In genomic region chr5:35056604-35057432, GRCm38 (mm10) we compare ENCODE assay signal across 8 mouse cellular contexts. TPM values are rescaled to one million over a fixed set of nuclear protein-coding genes. Genes with fewer than 3 reads are reported as not detected.
DNase-seq lines count a peak whose midpoint lies in the region; ATAC-seq and TF ChIP-seq lines count a peak whose summit lies in the region.

Dok7 (plus strand) TSS chr5:35056766.

- H3K4me1 ChIP-seq in ES-E14 (ENCODE audit: control insufficient read depth in 2 of 2, insufficient read depth in 2 of 2, low read length in 2 of 2, poor library complexity in 1 of 2): no peaks in the 10 kb centered on the region
- H3K4me1 ChIP-seq in cerebellum, adult 2 months (ENCODE audit: control insufficient read depth, insufficient read depth, low read length): peaks cover 6% of the 10 kb centered on the region
- H3K4me1 ChIP-seq in lung, postnatal 0 days (ENCODE audit: insufficient read depth, low read depth, low read length): peaks cover 4% of the 10 kb centered on the region; the same call in 1 of the 2 replicates

- H3K4me2 ChIP-seq in lung, postnatal 0 days (replicated peaks; ENCODE audit: low read depth, low read length): peak within 1 kb of the TSS; percentile 98

- TF ChIP-seq POLR2A in cerebellum, adult 2 months (IDR thresholded peaks at IDR 0.05; ENCODE audit: borderline replicate concordance, insufficient read depth, low read length): peak; percentile 22; the same call in 1 of the 2 replicates

- no peak for TF ChIP-seq EP300 in lung, postnatal 0 days (IDR thresholded peaks at IDR 0.05)

- TF ChIP-seq CTCF in cerebellum, adult 2 months (IDR thresholded peaks at IDR 0.05; ENCODE audit: borderline replicate concordance, insufficient read depth, low read depth, low read length): 0 out of 2 replicates have a peak, but pooled peaks have one; percentile 4
- TF ChIP-seq CTCF in lung, postnatal 0 days (IDR thresholded peaks at IDR 0.05): peak; percentile 48

- no peak within 1 kb of the TSS for H3K27ac ChIP-seq in ES-E14 (ENCODE audit: insufficient read depth, low read depth, low read length, poor library complexity, severe bottlenecking)
- peak within 1 kb of the TSS; percentile 37; the same call in 1 of the 2 replicates for H3K27ac ChIP-seq in cerebellum, adult 2 months (ENCODE audit: insufficient read depth, low read length)
- no peak within 1 kb of the TSS for H3K27ac ChIP-seq in lung, postnatal 0 days (ENCODE audit: low read length)

- no peaks in the 10 kb centered on the region for H3K9me3 ChIP-seq in ES-E14 (ENCODE audit: control insufficient read depth, insufficient read depth, low read depth, low read length)
- H3K9me3 ChIP-seq in lung, postnatal 0 days (ENCODE audit: low read length): no peaks in the 10 kb centered on the region

- no peaks in the 10 kb centered on the region for H3K36me3 ChIP-seq in ES-E14 (ENCODE audit: control insufficient read depth, insufficient read depth, low read length, poor library complexity, severe bottlenecking)
- H3K36me3 ChIP-seq in lung, postnatal 0 days (ENCODE audit: insufficient read depth, low read length): no peaks in the 10 kb centered on the region

- H3K9ac ChIP-seq in ES-E14 (ENCODE audit: insufficient read depth, low read depth, low read length, poor library complexity, severe bottlenecking): peak within 1 kb of the TSS; percentile 67
- peak within 1 kb of the TSS; percentile 29; the same call in 1 of the 2 replicates for H3K9ac ChIP-seq in lung, postnatal 0 days (replicated peaks; ENCODE audit: low read depth)

- no peak for DNase-seq in ES-E14 (ENCODE audit: low read depth, low spot score)
- DNase-seq in cerebellum, adult 2 months: peak; percentile 59 to 74
- peak in 1 of 2 experiments; percentile 61 for DNase-seq in frontal cortex, adult 2 months (ENCODE audit: extremely low spot score in 1 of 2, low spot score in 1 of 2)
- peak; percentile 54 to 62 for DNase-seq in layer of hippocampus, postnatal 14 days (ENCODE audit: low spot score in 2 of 2)
- peak; percentile 55 for DNase-seq in lung, postnatal 0 days (ENCODE audit: low spot score)
- DNase-seq in right cerebral cortex, adult 2 months (ENCODE audit: low spot score in 2 of 2): peak; percentile 44 to 66
- no peak for DNase-seq in urinary bladder, adult 2 months (ENCODE audit: low spot score)

- in situ Hi-C loops in ES-E14 (cut with MboI; ENCODE audit: low sequenced_read_pairs in 2 of 2, unreplicated experiment in 2 of 2): no loop called here

- no peaks in the 10 kb centered on the region for H3K27me3 ChIP-seq in cerebellum, adult 2 months (ENCODE audit: control insufficient read depth, insufficient read depth, low read length)
- peaks cover 10% of the 10 kb centered on the region; the same call in 1 of the 2 replicates for H3K27me3 ChIP-seq in lung, postnatal 0 days (replicated peaks; ENCODE audit: insufficient read depth, low read length)

- ATAC-seq in hematopoietic stem cell, adult 5-6 weeks (replicated peaks in 1 of 2; ENCODE audit: insufficient read depth in 1 of 2, low FRiP score in 2 of 2, low TSS enrichment in 1 of 2, low read depth in 1 of 2, poor library complexity in 2 of 2, severe bottlenecking in 2 of 2): peak; percentile 44 to 59; a peak in 2 of 4 replicates
- peak; percentile 72 for ATAC-seq in lung, postnatal 0 days

- under 1% methylated on average over 74 of the region's 74 CpGs for WGBS in cerebellum, adult 2 months
- WGBS in lung, postnatal 0 days: under 1% methylated on average over 47 of the region's 74 CpGs

- H3K4me3 ChIP-seq in ES-E14 (ENCODE audit: insufficient read depth in 1 of 2, low read depth in 1 of 2, low read length in 2 of 2, poor library complexity in 1 of 2, severe bottlenecking in 1 of 2): peak within 1 kb of the TSS; percentile 67 to 72
- peak within 1 kb of the TSS; percentile 77 for H3K4me3 ChIP-seq in cerebellum, adult 2 months (replicated peaks; ENCODE audit: insufficient read depth, low read depth, low read length)
- H3K4me3 ChIP-seq in lung, postnatal 0 days (ENCODE audit: low read depth, low read length): peak within 1 kb of the TSS; percentile 54

TF ChIP-seq in ES-E14, 5 proteins besides CTCF, POLR2A, EP300 and RAD21:
- TF ChIP-seq HCFC1 (IDR thresholded peaks at IDR 0.05; ENCODE audit: borderline replicate concordance, insufficient read depth, low read length) (no peak), ZNF384 (IDR thresholded peaks at IDR 0.05; ENCODE audit: low read depth, low read length) (no peak), MAFK (IDR thresholded peaks at IDR 0.05; ENCODE audit: insufficient read depth, low read depth, low read length) (no peak), ZC3H11A (IDR thresholded peaks at IDR 0.05; ENCODE audit: borderline replicate concordance, low read depth, low read length) (no peak), CHD2 (IDR thresholded peaks at IDR 0.05; ENCODE audit: low read depth, low read length) (no peak)

RNA-seq across cellular contexts. Expression of gene Dok7, which starts in this region (rescaled TPM):
- total RNA-seq in ES-E14 (2012; rRNA removed): 0.18 and 1.2 TPM in 2 replicates
- polyA plus RNA-seq in cerebellum, adult 2 months (2012; rRNA removed): 17.3 and 19.0 TPM in 2 replicates
- 12.7 and 13.5 TPM in 2 replicates for polyA plus RNA-seq in frontal cortex, adult 2 months (2012; rRNA removed)
- 0.31 TPM in 1 of 2 replicates, not detected in the other for total RNA-seq in hematopoietic stem cell, adult 5-6 weeks (2017)
- 10 to 100 TPM; 20.1 to 25.0 TPM for total RNA-seq in layer of hippocampus, postnatal 14 days (2021)
- 0.56 and 0.67 TPM in 2 replicates for polyA plus RNA-seq in lung, postnatal 0 days (2015; fragmentation: Nextera tagmentation; extraction: Ambion mirVana)
- polyA plus RNA-seq in urinary bladder, adult 2 months (2012; rRNA removed): 5.7 and 7.5 TPM in 2 replicates

Comparison
In these comparisons a context has a peak if more than half of its experiments do, and no peak if none do; other contexts are left out.
1. Peak in ATAC-seq in hematopoietic stem cell, adult 5-6 weeks; RNA of the gene not detected or under 1 TPM.
2. Peak in DNase-seq, ATAC-seq, H3K4me3 ChIP-seq, H3K9ac ChIP-seq and H3K4me2 ChIP-seq in lung, postnatal 0 days; RNA of the gene not detected or under 1 TPM.
3. DNase-seq: peak in cerebellum, adult 2 months (2 of 2), layer of hippocampus, postnatal 14 days (2 of 2) and right cerebral cortex, adult 2 months (2 of 2); none in ES-E14 (single experiment) and urinary bladder, adult 2 months (single experiment).
4. Peak in every context shown above with its lines, with median percentiles within 50 percentile points of each other: H3K4me3 ChIP-seq.